In the genomic region with DNA sequence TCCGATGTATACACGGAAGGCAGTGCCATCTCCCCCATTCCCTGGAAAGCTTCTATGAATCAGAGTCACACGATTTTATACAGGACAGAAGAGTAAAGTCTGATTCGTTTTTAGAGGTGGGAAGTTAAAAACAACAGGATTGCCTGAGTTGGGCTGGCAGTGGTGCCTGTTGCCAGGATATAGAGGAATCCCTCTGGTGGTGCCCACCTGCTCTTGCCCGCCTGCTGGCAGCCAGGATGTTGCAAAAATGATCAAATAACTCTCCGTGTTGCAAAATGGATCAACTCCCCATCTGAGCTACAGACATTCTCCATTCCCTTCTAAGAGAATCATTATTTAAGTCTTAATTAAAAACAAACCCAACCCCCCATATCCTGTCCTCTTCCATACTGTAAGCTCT, we compare ENCODE assay signal across 14 mouse cellular contexts.
DNase-seq lines count a peak whose midpoint lies in the region; ATAC-seq lines count a peak whose summit lies in the region.
"Had no signal": no experiment of that assay in that cellular context is flagged by ENCODE, and none has a peak within 500 bp of the region (broad histone marks: within the 10 kb centered on the region; RNA-seq: fewer than 3 reads in every experiment).

No protein-coding gene starts in this region.

- ATAC-seq in hindbrain, embryonic 13.5 days (ENCODE audit: low FRiP score): no peak
- ATAC-seq in hindbrain, embryonic 11.5 days (ENCODE audit: low FRiP score): no peak
- peak; percentile 50 for ATAC-seq in neural tube, embryonic 13.5 days (ENCODE audit: low read depth)

- DNase-seq in hindbrain, embryonic 11.5 days (ENCODE audit: low spot score): no peak
- no peak for DNase-seq in neural tube, embryonic 10.5 days (ENCODE audit: extremely low spot score, low spot score)
- peak; percentile 6 to 14 for DNase-seq in layer of hippocampus, adult 18-20 months (ENCODE audit: low spot score in 2 of 2)
- DNase-seq in right cerebral cortex, postnatal 25 days: peak; percentile 18
- DNase-seq in adrenal gland, postnatal 4 days (ENCODE audit: low spot score in 2 of 2): no peak
- DNase-seq: adrenal gland, postnatal 25 days; gastrocnemius, postnatal 25 days; lung, adult 18-20 months; spleen, adult 18-20 months; thymus, postnatal 14 days had no signal

- no peak overlapping the region for H3K4me2 ChIP-seq in hindbrain, embryonic 13.5 days
- no peak overlapping the region for H3K4me2 ChIP-seq in hindbrain, embryonic 11.5 days (replicated peaks; ENCODE audit: low read depth, low read length)
- 0 out of 2 replicates have a peak overlapping the region, but pooled peaks have one; percentile 20 for H3K4me2 ChIP-seq in neural tube, embryonic 13.5 days
- H3K4me2 ChIP-seq: heart, embryonic 12.5 days; limb, embryonic 15.5 days had no signal

- no peaks in the 10 kb centered on the region for H3K9me3 ChIP-seq in hindbrain, embryonic 13.5 days
- H3K9me3 ChIP-seq in hindbrain, embryonic 11.5 days (ENCODE audit: control insufficient read depth, low read length): no peaks in the 10 kb centered on the region
- no peaks in the 10 kb centered on the region for H3K9me3 ChIP-seq in neural tube, embryonic 13.5 days
- H3K9me3 ChIP-seq: heart, embryonic 12.5 days; limb, embryonic 15.5 days had no signal

- WGBS in hindbrain, embryonic 13.5 days: 67% methylated on average over 6 of the region's 6 CpGs
- WGBS in hindbrain, embryonic 11.5 days: 81% methylated on average over 6 of the region's 6 CpGs
- WGBS in neural tube, embryonic 13.5 days: 58% methylated on average over 6 of the region's 6 CpGs

- no peak overlapping the region for H3K9ac ChIP-seq in hindbrain, embryonic 13.5 days
- no peak overlapping the region for H3K9ac ChIP-seq in hindbrain, embryonic 11.5 days (ENCODE audit: low read depth, low read length)
- H3K9ac ChIP-seq in neural tube, embryonic 13.5 days: no peak overlapping the region
- H3K9ac ChIP-seq: heart, embryonic 12.5 days; limb, embryonic 15.5 days had no signal

- no peaks in the 10 kb centered on the region for H3K36me3 ChIP-seq in hindbrain, embryonic 13.5 days
- no peaks in the 10 kb centered on the region for H3K36me3 ChIP-seq in hindbrain, embryonic 11.5 days (ENCODE audit: control insufficient read depth, insufficient read depth, low read length)
- no peaks in the 10 kb centered on the region for H3K36me3 ChIP-seq in neural tube, embryonic 13.5 days
- H3K36me3 ChIP-seq: heart, embryonic 12.5 days; limb, embryonic 15.5 days had no signal

- peak overlapping the region; percentile 46; the same call in 1 of the 2 replicates for H3K27ac ChIP-seq in hindbrain, embryonic 13.5 days
- no peak overlapping the region for H3K27ac ChIP-seq in hindbrain, embryonic 11.5 days (ENCODE audit: low read depth, low read length)
- H3K27ac ChIP-seq in neural tube, embryonic 13.5 days (replicated peaks): peak overlapping the region; percentile 77
- H3K27ac ChIP-seq: limb, embryonic 15.5 days had no signal

- H3K4me1 ChIP-seq in hindbrain, embryonic 13.5 days (replicated peaks): peaks cover 13% of the 10 kb centered on the region
- H3K4me1 ChIP-seq in hindbrain, embryonic 11.5 days (replicated peaks; ENCODE audit: control insufficient read depth, insufficient read depth, low read length): no peaks in the 10 kb centered on the region
- H3K4me1 ChIP-seq in neural tube, embryonic 13.5 days (replicated peaks): peaks cover 15% of the 10 kb centered on the region
- H3K4me1 ChIP-seq: heart, embryonic 12.5 days had no signal

- H3K4me3 ChIP-seq in hindbrain, embryonic 13.5 days: no peak overlapping the region
- no peak overlapping the region for H3K4me3 ChIP-seq in hindbrain, embryonic 11.5 days (ENCODE audit: low read depth, low read length)
- H3K4me3 ChIP-seq in neural tube, embryonic 13.5 days: no peak overlapping the region
- H3K4me3 ChIP-seq: heart, embryonic 12.5 days; limb, embryonic 15.5 days had no signal

- H3K27me3 ChIP-seq in hindbrain, embryonic 13.5 days: no peaks in the 10 kb centered on the region
- no peaks in the 10 kb centered on the region for H3K27me3 ChIP-seq in hindbrain, embryonic 11.5 days (ENCODE audit: control insufficient read depth, insufficient read depth, low read length)
- H3K27me3 ChIP-seq in neural tube, embryonic 13.5 days: no peaks in the 10 kb centered on the region
- H3K27me3 ChIP-seq: heart, embryonic 12.5 days; limb, embryonic 15.5 days had no signal

Comparison
In these comparisons a context has a peak if more than half of its experiments do, and no peak if none do; other contexts are left out.
1. DNase-seq: peak in layer of hippocampus, adult 18-20 months (2 of 2) and right cerebral cortex, postnatal 25 days (single experiment); none in hindbrain, embryonic 11.5 days (single experiment), neural tube, embryonic 10.5 days (single experiment) and adrenal gland, postnatal 4 days (0 of 2).